Mouse (Mus musculus): ENCODE data around the gene Hspa2. TPM values are rescaled to one million over a fixed set of nuclear protein-coding genes. Genes with fewer than 3 reads are reported as not detected.

Gene Hspa2
- polyA plus RNA-seq (2012; rRNA removed) (1.0 and 1.3 TPM in 2 replicates), polyA plus RNA-seq (2014; fragmentation: Nextera tagmentation; extraction: Ambion mirVana) (1.4 and 1.9 TPM in 2 replicates)

GRCm38 (mm10) chr12:76403886-76404537, at the start of gene Hspa2:
Hspa2 (plus strand) TSS chr12:76404176.
- Histone ChIP-seq H3K9ac (replicated peaks) (peak within 1 kb of the TSS; percentile 78), H3K9me3 (ENCODE audit: control insufficient read depth, low read length) (no peaks in the 10 kb centered on the region), H3K27me3 (ENCODE audit: control insufficient read depth, insufficient read depth, low read length) (peaks cover 36% of the 10 kb centered on the region), H3K4me2 (ENCODE audit: low read depth) (peak within 1 kb of the TSS; percentile 97), H3K4me1 (replicated peaks; ENCODE audit: control insufficient read depth in 2 of 2, insufficient read depth in 2 of 2, low read length in 1 of 2) (peaks cover 0 to 14% of the 10 kb centered on the region in 2 experiments), H3K36me3 (replicated peaks; ENCODE audit: control insufficient read depth, insufficient read depth, low read depth) (no peaks in the 10 kb centered on the region), H3K4me3 (ENCODE audit: insufficient read depth in 1 of 2, low read depth in 2 of 2, low read length in 2 of 2) (peak within 1 kb of the TSS; percentile 74 to 86), H3K27ac (peak within 1 kb of the TSS; percentile 46)
- peak; percentile 91 for ATAC-seq (ENCODE audit: insufficient read depth)
- peak; percentile 95 to 96 (median 95) for DNase-seq (ENCODE audit: low read depth in 3 of 3, low spot score in 3 of 3)
- TF ChIP-seq EP300 (IDR thresholded peaks at IDR 0.05; ENCODE audit: low read depth) (no peak), CTCF (IDR thresholded peaks at IDR 0.05; ENCODE audit: low read depth) (no peak)
- WGBS (ENCODE audit: insufficient replicate concordance), result under 1% methylated on average over 54 of the region's 54 CpGs

GRCm38 (mm10) chr12:76360868-76361267, 43.1 kb upstream of the Hspa2 start:
- TF ChIP-seq CTCF (IDR thresholded peaks at IDR 0.05; ENCODE audit: low read depth), result no peak
- TF ChIP-seq EP300 (IDR thresholded peaks at IDR 0.05; ENCODE audit: low read depth), result no peak
- ATAC-seq (ENCODE audit: insufficient read depth) (no peak), DNase-seq (ENCODE audit: low read depth in 3 of 3, low spot score in 3 of 3) (no peak)
- WGBS (ENCODE audit: insufficient replicate concordance), result 52% methylated on average over 1 of the region's 1 CpGs
- no peak overlapping the region for H3K9ac ChIP-seq (replicated peaks)
- H3K4me3 ChIP-seq (ENCODE audit: insufficient read depth in 1 of 2, low read depth in 2 of 2, low read length in 2 of 2), result no peak overlapping the region
- H3K9me3 ChIP-seq (ENCODE audit: control insufficient read depth, low read length), result no peaks in the 10 kb centered on the region
- H3K4me1 ChIP-seq (replicated peaks; ENCODE audit: control insufficient read depth in 2 of 2, insufficient read depth in 2 of 2, low read length in 1 of 2), result peaks cover 25% of the 10 kb centered on the region in 2 experiments
- no peak overlapping the region; the same call in 1 of the 2 replicates for H3K4me2 ChIP-seq (ENCODE audit: low read depth)
- no peaks in the 10 kb centered on the region for H3K36me3 ChIP-seq (replicated peaks; ENCODE audit: control insufficient read depth, insufficient read depth, low read depth)
- H3K27ac ChIP-seq, result no peak overlapping the region
- no peaks in the 10 kb centered on the region for H3K27me3 ChIP-seq (ENCODE audit: control insufficient read depth, insufficient read depth, low read length)

- peak; percentile 74 for ATAC-seq (ENCODE audit: insufficient read depth)
- DNase-seq (ENCODE audit: low read depth in 3 of 3, low spot score in 3 of 3), result no peak
- 15% methylated on average over 9 of the region's 9 CpGs for WGBS (ENCODE audit: insufficient replicate concordance)
- peak overlapping the region; percentile 53 for H3K9ac ChIP-seq (replicated peaks)
- peak overlapping the region; percentile 85 for H3K27ac ChIP-seq
- no peaks in the 10 kb centered on the region for H3K36me3 ChIP-seq (replicated peaks; ENCODE audit: control insufficient read depth, insufficient read depth, low read depth)
- TF ChIP-seq EP300 (IDR thresholded peaks at IDR 0.05; ENCODE audit: low read depth), result peak; percentile 55; the same call in 1 of the 2 replicates
- TF ChIP-seq CTCF (IDR thresholded peaks at IDR 0.05; ENCODE audit: low read depth), result no peak
- no peaks in the 10 kb centered on the region for H3K9me3 ChIP-seq (ENCODE audit: control insufficient read depth, low read length)
- peak overlapping the region in 1 of 2 experiments; percentile 6; a peak in 1 of 4 replicates for H3K4me3 ChIP-seq (ENCODE audit: insufficient read depth in 1 of 2, low read depth in 2 of 2, low read length in 2 of 2)
- peaks cover 27 to 31% of the 10 kb centered on the region in 2 experiments for H3K4me1 ChIP-seq (replicated peaks; ENCODE audit: control insufficient read depth in 2 of 2, insufficient read depth in 2 of 2, low read length in 1 of 2)
- no peaks in the 10 kb centered on the region for H3K27me3 ChIP-seq (ENCODE audit: control insufficient read depth, insufficient read depth, low read length)
- H3K4me2 ChIP-seq (ENCODE audit: low read depth), result peak overlapping the region; percentile 58
These were observed 42.3 kb upstream of the Hspa2 start for GRCm38 (mm10) chr12:76361405-76362302.

- Histone ChIP-seq H3K27me3 (ENCODE audit: control insufficient read depth, insufficient read depth, low read length) (no peaks in the 10 kb centered on the region), H3K4me1 (replicated peaks; ENCODE audit: control insufficient read depth in 2 of 2, insufficient read depth in 2 of 2, low read length in 1 of 2) (peaks cover 33 to 37% of the 10 kb centered on the region in 2 experiments), H3K4me2 (ENCODE audit: low read depth) (peak overlapping the region; percentile 58), H3K36me3 (replicated peaks; ENCODE audit: control insufficient read depth, insufficient read depth, low read depth) (no peaks in the 10 kb centered on the region), H3K4me3 (ENCODE audit: insufficient read depth in 1 of 2, low read depth in 2 of 2, low read length in 2 of 2) (peak overlapping the region; percentile 3 to 8; a peak in 2 of 4 replicates), H3K27ac (peak overlapping the region; percentile 85), H3K9me3 (ENCODE audit: control insufficient read depth, low read length) (no peaks in the 10 kb centered on the region), H3K9ac (replicated peaks) (peak overlapping the region; percentile 53)
- TF ChIP-seq CTCF (IDR thresholded peaks at IDR 0.05; ENCODE audit: low read depth) (no peak), EP300 (IDR thresholded peaks at IDR 0.05; ENCODE audit: low read depth) (no peak)
- 20% methylated on average over 9 of the region's 9 CpGs for WGBS (ENCODE audit: insufficient replicate concordance)
- ATAC-seq (ENCODE audit: insufficient read depth), result no peak
- DNase-seq (ENCODE audit: low read depth in 3 of 3, low spot score in 3 of 3), result no peak
These were observed 41.7 kb upstream of the Hspa2 start for GRCm38 (mm10) chr12:76362303-76362676.
